Mouse (Mus musculus) intestine, embryonic 14.5 days (tissue): ENCODE results near the gene Hoxc9. TPM values are rescaled to one million over a fixed set of nuclear protein-coding genes. Genes with fewer than 3 reads are reported as not detected.

Experiments used
- ATAC-seq: fragments of 200-750 bp; cut with Nextera tagmentation; replicated peaks from 2 replicates; pipeline ENCODE4 v1.8.0; 2017; ENCODE audit warnings: low read depth, moderate number of reproducible peaks, moderate TSS enrichment, moderate library complexity; ENCODE audit not compliant: low FRiP score, low TSS enrichment
- DNase-seq: peaks from one replicate; pipeline ENCODE4 v3.0.0-alpha.2; 2018; ENCODE audit warnings: low spot score
- H3K27ac ChIP-seq: fragments of 300-500 bp; sonication (generic); 2 replicates; pipeline ENCODE4 v1.5.1; 2014; ENCODE audit warnings: low read depth, mild to moderate bottlenecking, control low read depth
- H3K27me3 ChIP-seq: fragments of 300-500 bp; sonication (generic); replicated peaks from 2 replicates; pipeline ENCODE4 v1.6.1; 2014; ENCODE audit warnings: low read length, control low read depth; ENCODE audit not compliant: control insufficient read depth, insufficient read depth
- H3K36me3 ChIP-seq: fragments of 300-500 bp; sonication (generic); 2 replicates; pipeline ENCODE4 v1.6.1; 2014; ENCODE audit warnings: low read length, control low read depth; ENCODE audit not compliant: control insufficient read depth, insufficient read depth
- H3K4me1 ChIP-seq: fragments of 300-500 bp; sonication (generic); replicated peaks from 2 replicates; pipeline ENCODE4 v1.6.1; 2014; ENCODE audit warnings: low read length, control low read depth, mixed read lengths; ENCODE audit not compliant: control insufficient read depth, insufficient read depth
- H3K4me2 ChIP-seq: fragments of 300-500 bp; sonication (generic); 2 replicates; pipeline ENCODE4 v1.6.1; 2014; ENCODE audit warnings: low read length
- H3K4me3 ChIP-seq: fragments of 300-500 bp; sonication (generic); 2 replicates; pipeline ENCODE4 v1.5.1; 2014; ENCODE audit warnings: low read depth, low read length, control low read depth, mixed read lengths
- H3K9ac ChIP-seq: fragments of 300-500 bp; sonication (generic); 2 replicates; pipeline ENCODE4 v1.6.1; 2014; ENCODE audit warnings: mild to moderate bottlenecking, low read length
- H3K9me3 ChIP-seq: fragments of 300-500 bp; sonication (generic); 2 replicates; pipeline ENCODE4 v1.6.1; 2016; ENCODE audit warnings: low read length, control low read depth; ENCODE audit not compliant: control insufficient read depth
- WGBS: fragments of 180-500 bp; shearing (Covaris S2); extraction: QIAGEN DNeasy Blood & Tissue Kit; methylation state at CpG from one replicate; pipeline ENCODE4 v1.1.7; 2014; 5-methylcytosine and 5-hydroxymethylcytosine counted together
- polyA plus RNA-seq: library from polyadenylated mRNA; unstranded; fragments of >200 nt; fragmentation: Nextera tagmentation; extraction: Ambion mirVana; gene quantifications from 2 replicates; pipeline ENCODE4 v1.2.1, GENCODE M21; 2014

Hoxc9 gene
- 1.7 and 1.9 TPM in 2 replicates for polyA plus RNA-seq

GRCm38 (mm10) chr15:102976171-102976570, at the start of gene Hoxc9:
TSS of gene Hoxc9 (plus strand) at chr15:102976439.
- H3K4me3 ChIP-seq: peak within 1 kb of the TSS; percentile 12

DNA sequence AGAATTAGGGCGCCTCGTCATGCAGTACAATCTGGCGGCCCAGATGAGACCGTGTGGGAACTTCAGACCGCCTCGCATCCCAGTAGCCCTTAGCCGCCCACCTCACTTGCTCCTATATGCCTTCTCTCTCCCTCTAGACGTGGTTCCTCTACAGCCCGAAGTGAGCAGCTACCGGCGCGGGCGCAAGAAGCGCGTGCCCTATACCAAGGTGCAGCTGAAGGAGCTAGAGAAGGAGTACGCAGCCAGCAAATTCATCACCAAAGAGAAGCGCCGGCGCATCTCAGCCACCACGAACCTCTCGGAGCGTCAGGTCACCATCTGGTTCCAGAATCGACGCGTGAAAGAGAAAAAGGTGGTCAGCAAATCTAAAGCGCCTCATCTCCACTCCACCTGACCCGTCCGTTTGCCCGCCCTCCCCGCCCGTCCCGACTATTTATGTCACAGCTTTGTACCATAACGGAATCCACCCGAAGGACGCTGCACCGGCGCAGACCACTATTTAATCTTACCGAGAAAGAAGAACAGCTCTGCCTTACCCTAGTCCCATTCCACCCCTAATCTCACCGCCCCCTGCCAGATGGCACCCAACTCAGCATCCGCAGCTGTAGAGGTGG, 49.1 kb upstream of the Hoxc9 start:
- H3K4me2 ChIP-seq: no peak overlapping the region
- H3K36me3 ChIP-seq: no peaks in the 10 kb centered on the region
- ATAC-seq (no peak), DNase-seq (peak; percentile 69)
- no peak overlapping the region for H3K4me3 ChIP-seq
- H3K9ac ChIP-seq: no peak overlapping the region
- H3K9me3 ChIP-seq: no peaks in the 10 kb centered on the region
- WGBS: under 1% methylated on average over 40 of the region's 40 CpGs
- no peaks in the 10 kb centered on the region for H3K4me1 ChIP-seq
- peaks cover 100% of the 10 kb centered on the region for H3K27me3 ChIP-seq
- no peak overlapping the region for H3K27ac ChIP-seq

More at GRCm38 (mm10) chr15:102976171-102976570, at the start of gene Hoxc9:
- no peaks in the 10 kb centered on the region for H3K4me1 ChIP-seq
- H3K9ac ChIP-seq: no peak within 1 kb of the TSS
- peaks cover 100% of the 10 kb centered on the region for H3K27me3 ChIP-seq
- no peaks in the 10 kb centered on the region for H3K36me3 ChIP-seq
- DNase-seq: no peak
- WGBS: under 1% methylated on average over 15 of the region's 20 CpGs
- H3K4me2 ChIP-seq: peak within 1 kb of the TSS; percentile 36
- ATAC-seq: no peak
- H3K27ac ChIP-seq: no peak within 1 kb of the TSS
- H3K9me3 ChIP-seq: no peaks in the 10 kb centered on the region

DNA sequence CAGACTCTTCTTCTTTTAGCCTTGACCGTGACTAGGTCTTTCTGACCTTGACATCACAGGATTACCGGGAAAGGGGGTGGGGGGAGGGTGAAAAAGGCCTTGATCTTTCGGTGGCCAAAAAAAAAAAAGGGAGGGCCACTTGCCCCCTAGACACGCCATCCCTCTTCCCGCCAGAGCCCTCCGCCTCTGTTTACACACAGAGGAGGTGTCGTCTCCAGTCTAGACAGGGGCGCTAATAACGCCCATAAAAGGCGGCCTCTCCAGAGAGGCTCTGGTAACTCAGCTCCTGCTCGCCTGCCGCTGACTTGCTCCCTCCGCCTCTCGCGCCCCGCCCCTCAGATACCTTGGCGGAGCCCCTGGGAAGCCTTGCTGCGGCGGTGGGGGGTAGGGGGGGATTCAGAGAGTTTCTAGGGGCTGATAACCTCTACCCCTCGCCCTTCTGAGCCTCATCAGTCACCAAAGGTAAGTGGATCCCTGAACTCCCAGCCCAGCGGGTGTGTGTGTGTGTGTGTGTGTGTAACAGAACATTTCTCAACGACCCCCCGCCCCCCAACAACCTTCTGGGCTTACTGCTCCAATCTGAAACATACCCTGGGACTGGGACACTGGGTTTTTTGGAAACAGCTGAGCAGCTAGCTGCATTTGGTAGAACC, 44.4 kb upstream of the Hoxc9 start:
- H3K4me2 ChIP-seq: no peak overlapping the region
- no peak for ATAC-seq
- H3K27me3 ChIP-seq: peaks cover 100% of the 10 kb centered on the region
- H3K4me1 ChIP-seq: no peaks in the 10 kb centered on the region
- no peaks in the 10 kb centered on the region for H3K36me3 ChIP-seq
- WGBS: under 1% methylated on average over 23 of the region's 23 CpGs
- no peak overlapping the region for H3K27ac ChIP-seq
- H3K9ac ChIP-seq: no peak overlapping the region
- no peak for DNase-seq
- no peaks in the 10 kb centered on the region for H3K9me3 ChIP-seq
- H3K4me3 ChIP-seq: no peak overlapping the region

DNA sequence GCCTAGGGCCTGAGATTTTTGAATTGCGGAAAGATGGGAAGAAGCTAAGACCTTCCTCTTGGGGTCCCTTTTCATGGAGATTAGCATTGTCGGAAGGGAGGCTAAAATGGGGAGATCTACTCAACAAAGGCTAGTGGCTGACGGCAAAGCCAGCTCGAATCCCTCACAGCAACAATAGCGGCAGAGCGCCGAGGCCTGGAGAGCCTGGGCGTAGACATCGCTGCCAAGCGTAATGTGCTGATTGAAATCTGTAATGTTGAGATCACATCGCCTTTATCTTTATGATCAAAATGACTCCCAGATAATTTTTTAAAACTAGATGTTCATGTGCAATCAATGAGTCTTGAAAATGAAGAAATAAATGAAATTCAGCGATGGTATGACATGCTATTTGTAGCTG, 41.8 kb upstream of the Hoxc9 start:
- Histone ChIP-seq H3K9ac (no peak overlapping the region), H3K9me3 (no peaks in the 10 kb centered on the region), H3K4me2 (no peak overlapping the region), H3K27ac (no peak overlapping the region), H3K36me3 (no peaks in the 10 kb centered on the region), H3K4me1 (no peaks in the 10 kb centered on the region), H3K4me3 (no peak overlapping the region), H3K27me3 (peaks cover 100% of the 10 kb centered on the region)
- 2% methylated on average over 12 of the region's 12 CpGs for WGBS
- ATAC-seq (no peak), DNase-seq (no peak)

DNA sequence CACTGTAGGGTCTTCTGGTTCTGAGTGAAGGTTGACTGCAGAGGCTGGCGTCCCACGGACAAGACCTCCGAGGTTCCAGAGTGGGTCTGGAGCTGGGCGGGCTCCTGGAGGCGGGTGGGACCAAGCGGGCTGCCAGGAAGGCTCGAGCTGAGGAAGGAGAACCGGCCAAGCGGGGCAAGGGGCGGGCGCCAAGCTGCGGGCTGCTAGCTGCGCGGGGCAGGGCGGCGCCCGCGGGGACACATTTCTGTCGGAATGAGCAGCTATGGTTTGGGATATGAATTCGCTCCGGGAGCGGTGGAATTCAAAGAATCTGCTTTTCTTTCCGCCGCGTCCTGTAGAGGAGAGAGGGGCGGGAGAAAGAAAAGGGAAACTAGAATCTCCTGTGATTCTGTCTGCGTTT, 41.3 kb upstream of the Hoxc9 start:
- H3K4me2 ChIP-seq: no peak overlapping the region
- H3K27ac ChIP-seq: no peak overlapping the region
- peaks cover 100% of the 10 kb centered on the region for H3K27me3 ChIP-seq
- no peaks in the 10 kb centered on the region for H3K4me1 ChIP-seq
- H3K36me3 ChIP-seq: no peaks in the 10 kb centered on the region
- WGBS: 2% methylated on average over 27 of the region's 27 CpGs
- ATAC-seq (no peak), DNase-seq (no peak)
- H3K4me3 ChIP-seq: no peak overlapping the region
- no peaks in the 10 kb centered on the region for H3K9me3 ChIP-seq
- H3K9ac ChIP-seq: no peak overlapping the region

GRCm38 (mm10) chr15:102936279-102936972, 39.8 kb upstream of the Hoxc9 start, which contains the start of gene Hoxc12:
TSS of gene Hoxc12 (plus strand) at chr15:102936757.
- no peaks in the 10 kb centered on the region for H3K9me3 ChIP-seq
- WGBS: 2% methylated on average over 28 of the region's 31 CpGs
- DNase-seq: no peak
- no peak within 1 kb of the TSS for H3K4me2 ChIP-seq
- H3K4me3 ChIP-seq: no peak within 1 kb of the TSS
- no peak within 1 kb of the TSS for H3K9ac ChIP-seq
- H3K27ac ChIP-seq: no peak within 1 kb of the TSS
- H3K36me3 ChIP-seq: no peaks in the 10 kb centered on the region
- peaks cover 100% of the 10 kb centered on the region for H3K27me3 ChIP-seq
- ATAC-seq: no peak
- H3K4me1 ChIP-seq: no peaks in the 10 kb centered on the region

GRCm38 (mm10) chr15:102937036-102937666, 39.1 kb upstream of the Hoxc9 start:
- H3K9me3 ChIP-seq: no peaks in the 10 kb centered on the region
- no peak overlapping the region for H3K4me2 ChIP-seq
- H3K4me3 ChIP-seq: no peak overlapping the region
- H3K4me1 ChIP-seq: no peaks in the 10 kb centered on the region
- ATAC-seq (no peak), DNase-seq (peak; percentile 68)
- H3K27me3 ChIP-seq: peaks cover 100% of the 10 kb centered on the region
- WGBS: 1% methylated on average over 50 of the region's 50 CpGs
- no peaks in the 10 kb centered on the region for H3K36me3 ChIP-seq
- H3K9ac ChIP-seq: no peak overlapping the region
- no peak overlapping the region for H3K27ac ChIP-seq

- no peak overlapping the region for H3K4me3 ChIP-seq
These were observed 36.7 kb upstream of the Hoxc9 start for GRCm38 (mm10) chr15:102939256-102940155.

More at GRCm38 (mm10) chr15:102939256-102940155, 36.7 kb upstream of the Hoxc9 start:
- ATAC-seq (no peak), DNase-seq (peak; percentile 58)
- Histone ChIP-seq H3K36me3 (no peaks in the 10 kb centered on the region), H3K4me2 (no peak overlapping the region), H3K9me3 (no peaks in the 10 kb centered on the region), H3K4me1 (no peaks in the 10 kb centered on the region), H3K9ac (no peak overlapping the region), H3K27ac (no peak overlapping the region), H3K27me3 (peaks cover 100% of the 10 kb centered on the region)
- 2% methylated on average over 33 of the region's 34 CpGs for WGBS
